Mouse (Mus musculus): ENCODE data around the gene Sox8. TPM values are rescaled to one million over a fixed set of nuclear protein-coding genes. Genes with fewer than 3 reads are reported as not detected.

The Sox8 gene
- total and polyA plus RNA-seq, 3 experiments: not detected

DNA sequence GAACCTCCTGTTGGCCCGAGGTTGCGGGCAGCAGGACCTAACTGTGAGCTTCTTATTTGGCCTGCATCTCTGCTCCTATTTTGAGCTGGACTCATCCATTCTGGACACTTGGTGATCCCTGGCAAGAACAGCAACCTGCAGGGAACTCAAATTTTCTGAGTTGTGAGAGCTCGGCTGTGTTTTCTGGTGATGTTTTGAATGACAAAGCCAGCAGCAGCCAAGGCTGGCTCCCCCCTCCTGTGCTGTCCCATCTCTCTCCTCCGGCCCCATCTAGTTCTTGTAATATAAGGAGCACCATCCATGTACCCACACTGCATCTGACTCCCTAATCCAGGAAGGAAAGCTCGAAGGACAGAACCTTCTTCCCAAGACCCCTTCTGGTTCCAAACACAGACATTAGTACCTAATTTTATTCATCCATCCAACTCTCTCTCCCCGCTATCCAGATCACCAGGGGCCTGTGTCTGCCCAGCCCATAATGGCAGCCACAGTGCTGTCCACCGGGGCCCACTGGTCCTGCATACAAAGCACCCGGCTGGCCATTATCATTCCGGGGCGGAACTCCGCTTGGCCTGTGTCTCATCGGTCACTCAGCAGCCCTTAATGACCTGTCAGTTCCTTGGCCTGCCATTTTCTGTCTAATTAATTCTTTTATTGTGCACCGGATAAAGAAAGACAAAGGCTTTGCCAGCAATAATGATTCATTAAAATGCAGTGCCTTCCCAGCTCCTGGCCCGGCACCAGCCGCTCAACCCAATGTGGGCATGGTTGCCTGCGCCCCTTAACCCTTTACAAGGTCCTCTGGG, 9.1 kb downstream of the Sox8 start:
- peaks cover 11 to 13% of the 10 kb centered on the region in 2 experiments for H3K4me1 ChIP-seq (ENCODE audit: control insufficient read depth in 1 of 2, insufficient read depth in 2 of 2)
- dilution Hi-C loops (cut with MboI; ENCODE audit: extremely low pct_ligation_motif_present, extremely low pct_unique_long_range_greater_than_20kb, low sequenced_read_pairs): no loop called here
- no peak for TF ChIP-seq E2F4 (IDR thresholded peaks at IDR 0.05; ENCODE audit: insufficient replicate concordance, low read depth, low read length)
- no peak overlapping the region for H3K27ac ChIP-seq (ENCODE audit: insufficient read depth, low read depth)
- H3K9ac ChIP-seq (ENCODE audit: insufficient read depth, low read depth): no peak overlapping the region
- H3K36me3 ChIP-seq (replicated peaks in 1 of 2; ENCODE audit: control insufficient read depth in 1 of 2, insufficient read depth in 1 of 2, low read length in 1 of 2): no peaks in the 10 kb centered on the region
- no peak overlapping the region for H3K4me2 ChIP-seq (ENCODE audit: insufficient read depth, low read depth, poor library complexity, severe bottlenecking)
- no peak overlapping the region for H3K4me3 ChIP-seq (replicated peaks in 1 of 3; ENCODE audit: low read depth in 2 of 3, low read length in 2 of 3, poor library complexity in 1 of 3)
- H3K79me2 ChIP-seq (replicated peaks; ENCODE audit: control insufficient read depth, extremely low read depth, insufficient read depth, poor library complexity, severe bottlenecking): no peaks in the 10 kb centered on the region
- DNase-seq (ENCODE audit: extremely low read depth): no peak
- H3K9me3 ChIP-seq (replicated peaks; ENCODE audit: low read length): no peaks in the 10 kb centered on the region
- in situ Hi-C loops (cut with MboI; ENCODE audit: low pct_ligation_motif_present, low pct_unique_long_range_greater_than_20kb, low sequenced_read_pairs): no loop called here
- peaks cover 87% of the 10 kb centered on the region for H3K27me3 ChIP-seq (replicated peaks)

DNA sequence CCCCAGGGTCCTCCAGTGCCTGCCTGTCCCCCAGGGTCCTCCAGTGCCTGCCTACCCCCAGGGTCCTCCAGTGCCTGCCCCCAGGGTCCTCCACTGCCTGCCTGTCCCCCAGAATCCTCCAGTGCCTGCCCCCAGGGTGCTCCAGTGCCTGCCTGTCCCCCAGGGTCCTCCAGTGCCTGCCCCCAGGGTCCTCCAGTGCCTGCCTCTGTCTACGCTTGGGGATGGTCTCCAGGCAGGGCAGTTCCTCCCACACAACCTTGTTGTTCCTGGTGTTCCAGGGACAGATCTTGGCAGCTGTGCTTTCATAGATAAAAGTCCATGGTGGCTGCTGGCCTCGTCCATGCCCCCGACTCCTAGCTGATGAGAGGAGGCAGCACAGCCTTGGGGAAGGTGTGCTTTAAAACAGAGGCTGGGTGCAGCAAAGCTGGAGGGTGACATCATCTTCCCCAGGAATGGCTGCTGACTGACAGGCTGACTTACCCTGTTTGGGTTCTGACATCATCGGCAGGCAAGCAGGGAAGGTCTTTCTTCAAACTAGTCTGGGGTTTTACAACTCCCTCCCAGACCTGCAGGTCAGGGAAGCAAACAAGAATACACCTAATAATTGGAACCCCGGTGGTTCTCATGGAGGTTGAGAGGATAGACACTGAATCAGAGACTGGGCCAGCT, 9.8 kb downstream of the Sox8 start:
- no peaks in the 10 kb centered on the region for H3K79me2 ChIP-seq (replicated peaks; ENCODE audit: control insufficient read depth, extremely low read depth, insufficient read depth, poor library complexity, severe bottlenecking)
- H3K27me3 ChIP-seq (replicated peaks): peaks cover 91% of the 10 kb centered on the region
- peak; percentile 59; the same call in 1 of the 2 replicates for TF ChIP-seq MEF2A (IDR thresholded peaks at IDR 0.05; ENCODE audit: borderline replicate concordance, low read depth, low read length)
- TF ChIP-seq ZMIZ1 (IDR thresholded peaks at IDR 0.05; ENCODE audit: low read depth, low read length): no peak
- peaks cover 10 to 14% of the 10 kb centered on the region in 2 experiments for H3K4me1 ChIP-seq (ENCODE audit: control insufficient read depth in 1 of 2, insufficient read depth in 2 of 2)
- H3K27ac ChIP-seq (ENCODE audit: insufficient read depth, low read depth): no peak overlapping the region
- no peak overlapping the region for H3K4me2 ChIP-seq (ENCODE audit: insufficient read depth, low read depth, poor library complexity, severe bottlenecking)
- H3K4me3 ChIP-seq (replicated peaks in 1 of 3; ENCODE audit: low read depth in 2 of 3, low read length in 2 of 3, poor library complexity in 1 of 3): no peak overlapping the region
- dilution Hi-C loops (cut with MboI; ENCODE audit: extremely low pct_ligation_motif_present, extremely low pct_unique_long_range_greater_than_20kb, low sequenced_read_pairs) (no loop called here), in situ Hi-C loops (cut with MboI; ENCODE audit: low pct_ligation_motif_present, low pct_unique_long_range_greater_than_20kb, low sequenced_read_pairs) (no loop called here)
- H3K36me3 ChIP-seq (replicated peaks in 1 of 2; ENCODE audit: control insufficient read depth in 1 of 2, insufficient read depth in 1 of 2, low read length in 1 of 2): no peaks in the 10 kb centered on the region
- DNase-seq (ENCODE audit: extremely low read depth): no peak
- no peaks in the 10 kb centered on the region for H3K9me3 ChIP-seq (replicated peaks; ENCODE audit: low read length)
- H3K9ac ChIP-seq (ENCODE audit: insufficient read depth, low read depth): no peak overlapping the region

DNA sequence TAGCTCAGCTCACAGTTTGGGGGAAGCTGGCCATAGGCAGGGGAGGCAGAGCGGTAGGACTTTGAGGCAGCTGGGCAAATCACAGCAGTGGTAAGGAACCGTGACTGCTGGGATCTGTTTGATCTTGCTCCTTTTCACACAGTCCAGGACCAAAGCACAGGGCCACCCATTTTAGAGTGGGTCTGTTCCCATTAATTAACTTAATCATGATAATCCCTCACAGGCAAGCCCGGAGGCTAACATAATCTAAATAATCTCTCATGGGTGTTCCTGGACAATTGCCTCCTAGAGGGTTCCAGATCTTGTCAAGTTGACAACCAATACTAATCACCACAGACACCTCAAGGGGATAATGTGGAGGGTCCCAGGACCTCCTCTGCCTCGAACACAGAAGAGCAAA, 10.9 kb downstream of the Sox8 start:
- Histone ChIP-seq H3K36me3 (replicated peaks in 1 of 2; ENCODE audit: control insufficient read depth in 1 of 2, insufficient read depth in 1 of 2, low read length in 1 of 2) (no peaks in the 10 kb centered on the region), H3K9me3 (replicated peaks; ENCODE audit: low read length) (no peaks in the 10 kb centered on the region), H3K27me3 (replicated peaks) (peaks cover 93% of the 10 kb centered on the region), H3K4me2 (ENCODE audit: insufficient read depth, low read depth, poor library complexity, severe bottlenecking) (no peak overlapping the region), H3K4me3 (replicated peaks in 1 of 3; ENCODE audit: low read depth in 2 of 3, low read length in 2 of 3, poor library complexity in 1 of 3) (no peak overlapping the region), H3K9ac (ENCODE audit: insufficient read depth, low read depth) (no peak overlapping the region), H3K4me1 (ENCODE audit: control insufficient read depth in 1 of 2, insufficient read depth in 2 of 2) (peaks cover 3 to 12% of the 10 kb centered on the region in 2 experiments; a peak in 3 of 4 replicates), H3K27ac (ENCODE audit: insufficient read depth, low read depth) (no peak overlapping the region), H3K79me2 (replicated peaks; ENCODE audit: control insufficient read depth, extremely low read depth, insufficient read depth, poor library complexity, severe bottlenecking) (no peaks in the 10 kb centered on the region)
- in situ Hi-C loops (cut with MboI; ENCODE audit: low pct_ligation_motif_present, low pct_unique_long_range_greater_than_20kb, low sequenced_read_pairs): no loop called here
- TF ChIP-seq NELFE (IDR thresholded peaks at IDR 0.05; ENCODE audit: low read depth, low read length) (no peak), MYC (IDR thresholded peaks at IDR 0.05; ENCODE audit: low read depth, low read length) (no peak), EP300 (IDR thresholded peaks at IDR 0.05; ENCODE audit: low read length) (no peak), JUN (IDR thresholded peaks at IDR 0.05; ENCODE audit: insufficient read depth, low read depth, low read length) (no peak), RAD21 (IDR thresholded peaks at IDR 0.05; ENCODE audit: low read depth, low read length) (no peak)
- DNase-seq (ENCODE audit: extremely low read depth): no peak
- dilution Hi-C loops (cut with MboI; ENCODE audit: extremely low pct_ligation_motif_present, extremely low pct_unique_long_range_greater_than_20kb, low sequenced_read_pairs): no loop called here
